Mouse (Mus musculus) inflammation-experienced regulatory T-cells, adult 6 months (primary cell): ENCODE results near the gene Tbx19. TPM values are rescaled to one million over a fixed set of nuclear protein-coding genes. Genes with fewer than 3 reads are reported as not detected.

Experiments
- ATAC-seq: one replicate; pipeline ENCODE4 v1.8.0; 2017
- polyA plus RNA-seq, 3 experiments: library from polyadenylated mRNA; unstranded; fragments of 100-300 nt; shearing (Covaris generic); gene quantifications; one replicate each; pipeline ENCODE4 v1.2.1; 2017

The Tbx19 gene
- not detected for polyA plus RNA-seq

DNA sequence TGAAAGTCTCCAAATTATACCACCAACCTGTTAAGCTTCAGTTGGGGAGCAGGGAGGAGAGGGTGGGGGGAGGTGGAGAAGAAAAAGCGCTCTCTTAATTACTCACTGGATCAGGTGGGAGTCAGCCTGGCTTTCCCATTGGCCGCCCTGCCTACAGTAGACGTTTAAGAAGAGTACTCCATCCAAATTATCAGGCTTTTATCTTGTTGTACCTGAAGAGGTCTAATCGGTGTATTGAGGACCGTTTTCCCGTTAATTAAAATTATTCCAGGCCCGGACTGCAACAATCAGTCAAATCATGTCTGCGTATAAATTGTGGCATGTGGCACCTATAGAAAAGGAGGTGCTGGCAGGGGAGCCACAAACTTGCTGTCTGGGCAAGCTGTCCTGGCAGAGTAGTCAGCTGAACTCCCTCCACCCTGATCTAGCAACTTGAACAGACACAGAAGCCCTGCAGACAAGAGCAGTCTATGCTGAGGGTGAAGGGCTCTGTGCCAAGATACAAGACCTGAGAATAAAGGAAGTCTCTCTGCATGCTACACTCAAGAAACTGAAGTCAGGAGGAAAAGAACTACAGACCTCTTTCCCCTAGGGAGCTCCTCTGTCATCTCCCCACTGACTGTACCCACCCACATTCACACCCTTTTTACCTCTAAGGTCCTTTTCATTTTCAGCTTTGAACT, at the start of gene Tbx19:
Gene Tbx19, minus strand, starts transcription at position 51 of the 683 bp plus-strand sequence.
- no peak for ATAC-seq

DNA sequence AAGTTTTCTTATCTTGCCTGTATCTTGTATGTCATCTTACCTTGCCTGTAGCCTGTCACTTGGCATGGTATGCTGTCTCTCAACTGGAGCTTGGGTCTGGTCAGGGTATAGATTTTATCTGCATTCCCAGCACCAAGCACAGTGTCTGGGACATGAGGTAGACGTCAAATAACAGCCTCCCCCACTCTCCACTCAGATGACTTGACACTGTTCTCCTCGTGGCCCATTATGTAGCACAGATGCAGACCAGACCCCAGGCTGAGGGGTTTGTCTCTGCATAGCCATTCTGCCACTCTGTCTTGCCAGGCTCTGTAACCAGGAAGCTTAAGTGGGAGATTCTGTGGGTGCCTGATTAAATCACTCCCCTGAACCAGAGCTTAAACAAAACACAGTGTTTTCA, 45.0 kb upstream of the Tbx19 start:
- ATAC-seq: no peak

DNA sequence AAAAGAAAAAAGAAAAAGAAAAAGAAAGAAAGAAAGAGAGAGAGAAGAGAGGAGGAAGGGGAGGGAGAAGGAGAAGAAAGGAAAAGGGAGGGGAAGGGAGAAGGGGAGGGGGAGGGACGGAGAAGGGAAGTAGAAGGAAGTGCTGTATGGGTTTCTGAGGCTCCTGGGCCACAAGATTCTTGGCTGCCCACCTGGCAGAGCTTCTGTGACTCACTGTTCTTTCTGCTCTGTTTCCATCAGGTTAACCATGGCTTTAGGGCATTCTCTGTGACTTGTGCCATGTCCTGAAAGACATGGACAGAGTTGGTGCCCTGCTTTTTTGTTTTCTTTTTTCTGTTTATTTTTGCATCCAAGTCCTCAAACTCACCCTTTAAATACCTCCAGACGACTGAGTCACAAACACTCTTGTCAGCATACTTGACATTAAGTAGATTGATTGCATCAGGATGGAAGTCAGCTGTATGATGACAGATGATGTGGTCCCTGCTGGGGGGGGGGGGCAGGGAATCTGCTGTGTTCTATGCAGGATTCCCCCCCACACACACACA, 43.0 kb upstream of the Tbx19 start:
- no peak for ATAC-seq

DNA sequence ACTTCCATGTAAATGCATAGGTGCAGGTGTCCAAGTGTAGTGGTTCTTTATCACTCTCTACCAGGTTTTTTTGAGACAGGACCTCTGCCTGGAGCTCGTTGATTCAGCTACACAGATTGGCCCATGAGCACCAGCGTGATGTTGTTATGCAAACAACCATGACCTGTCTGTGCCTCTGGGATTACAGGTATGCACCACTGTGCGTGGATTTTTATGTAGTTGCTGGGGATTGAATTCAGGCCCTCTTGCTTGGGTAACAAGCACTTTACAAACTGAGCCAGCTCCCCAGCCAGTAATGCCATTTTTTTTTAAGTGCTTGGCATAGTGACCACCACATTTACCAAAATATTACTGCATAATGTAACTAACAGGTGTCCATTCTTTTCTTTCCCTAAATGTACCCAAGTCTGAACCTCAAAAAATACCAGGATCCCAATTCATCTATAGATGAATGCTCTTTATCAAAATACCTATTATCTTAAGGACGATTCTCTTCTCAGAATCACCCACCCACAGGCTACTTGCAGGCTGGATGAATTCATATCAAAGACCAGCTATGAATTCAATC, 41.0 kb upstream of the Tbx19 start:
- no peak for ATAC-seq

DNA sequence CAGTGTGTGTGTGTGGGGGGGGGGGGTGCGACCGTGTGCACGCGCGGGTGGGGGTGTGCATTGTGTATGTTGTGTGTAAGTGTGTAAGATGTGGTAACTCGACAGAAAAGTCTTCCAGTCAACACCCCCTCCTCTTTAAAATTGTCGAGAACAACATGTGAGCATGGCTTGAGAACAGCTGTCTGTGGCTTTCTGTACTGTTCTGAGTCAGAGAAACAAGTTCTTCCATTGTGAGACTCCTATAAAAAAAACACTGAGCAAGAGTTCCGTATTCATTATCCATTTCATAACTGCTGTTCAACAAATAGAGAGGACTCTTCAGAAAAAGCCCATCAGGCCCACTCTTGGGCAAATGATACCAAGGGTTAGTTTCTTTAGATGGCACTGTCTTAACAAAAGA, 40.2 kb upstream of the Tbx19 start:
- peak; percentile 54 for ATAC-seq

DNA sequence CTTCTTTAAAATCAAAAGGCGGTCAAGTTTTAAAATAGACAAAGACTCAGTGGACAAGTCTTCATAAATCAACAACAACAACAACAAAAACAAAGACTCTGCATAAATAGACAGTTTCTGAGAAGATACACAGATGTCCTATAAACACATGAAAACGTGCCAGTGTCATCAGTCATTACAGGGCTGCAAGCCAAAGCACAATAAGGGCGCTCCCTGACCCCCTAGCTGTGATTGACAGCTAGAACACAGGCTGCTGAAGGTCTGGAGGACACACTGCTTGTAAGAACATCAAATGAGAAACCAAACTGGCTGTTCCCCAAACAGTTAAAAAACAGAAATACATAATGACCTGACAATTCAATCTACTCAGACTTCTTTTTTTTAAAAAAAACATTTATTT, 39.1 kb upstream of the Tbx19 start:
- ATAC-seq: no peak

DNA sequence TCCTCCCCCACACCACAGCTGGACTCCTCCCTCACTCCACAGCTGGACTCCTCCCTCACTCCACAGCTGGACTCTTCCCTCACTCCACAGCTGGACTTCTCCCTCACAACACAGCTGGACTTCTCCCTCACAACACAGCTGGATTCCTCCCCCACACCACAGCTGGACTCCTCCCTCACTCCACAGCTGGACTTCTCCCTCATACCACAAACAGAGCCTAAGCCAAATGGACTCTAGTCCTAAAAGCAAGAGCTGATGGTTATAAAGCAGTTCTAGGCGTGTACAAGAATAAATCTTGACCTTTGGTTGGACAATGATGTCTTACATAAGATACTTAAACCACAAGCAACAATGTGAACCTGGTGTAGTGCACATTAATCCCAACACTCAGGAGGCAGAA, 38.4 kb upstream of the Tbx19 start:
- ATAC-seq: no peak

DNA sequence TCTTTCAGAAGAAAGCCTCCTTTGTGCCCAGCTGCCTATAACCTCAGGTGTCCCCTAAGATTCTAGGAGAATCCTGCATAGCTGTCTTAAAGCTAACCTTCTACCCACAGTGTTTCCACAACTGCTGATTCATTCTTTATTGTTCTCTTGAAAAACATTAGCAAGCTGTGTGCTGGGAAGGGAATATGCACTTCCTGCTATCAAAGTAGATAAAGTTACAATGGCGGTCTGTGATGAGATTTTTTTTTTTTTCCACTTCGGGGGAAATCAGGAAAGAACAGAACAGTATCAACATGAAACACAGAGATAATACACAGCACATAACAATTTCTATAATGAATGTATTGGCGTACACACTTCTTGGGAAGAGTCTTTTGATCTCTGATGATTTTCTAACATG, 37.3 kb upstream of the Tbx19 start:
- no peak for ATAC-seq

DNA sequence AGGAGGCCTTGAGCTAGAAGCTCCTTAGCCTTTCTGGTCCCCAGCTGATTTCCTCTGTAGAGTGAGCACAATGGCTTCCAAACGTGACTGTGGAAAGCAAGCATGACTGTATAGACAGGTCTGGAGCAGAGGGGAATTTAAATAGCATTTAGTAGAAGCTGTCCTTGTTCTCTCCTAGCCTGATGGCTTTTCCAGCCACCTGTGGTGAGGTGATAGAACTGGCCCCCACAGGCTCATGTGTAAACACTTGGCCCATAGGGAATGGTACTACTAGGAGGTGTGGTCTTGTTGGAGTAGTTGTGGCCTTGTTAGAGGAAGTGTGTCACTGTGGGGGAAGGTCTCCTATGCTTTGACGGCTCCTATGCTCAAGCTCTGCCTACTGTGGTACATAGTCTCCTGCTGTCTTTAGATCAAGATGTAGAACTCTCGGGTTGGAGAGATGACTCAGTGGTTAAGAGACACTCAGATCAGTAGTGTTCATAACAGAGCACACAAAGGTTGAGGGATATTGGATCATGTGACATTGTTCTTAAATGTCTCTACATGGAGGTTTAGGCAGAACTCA, 34.9 kb upstream of the Tbx19 start:
- ATAC-seq: no peak

DNA sequence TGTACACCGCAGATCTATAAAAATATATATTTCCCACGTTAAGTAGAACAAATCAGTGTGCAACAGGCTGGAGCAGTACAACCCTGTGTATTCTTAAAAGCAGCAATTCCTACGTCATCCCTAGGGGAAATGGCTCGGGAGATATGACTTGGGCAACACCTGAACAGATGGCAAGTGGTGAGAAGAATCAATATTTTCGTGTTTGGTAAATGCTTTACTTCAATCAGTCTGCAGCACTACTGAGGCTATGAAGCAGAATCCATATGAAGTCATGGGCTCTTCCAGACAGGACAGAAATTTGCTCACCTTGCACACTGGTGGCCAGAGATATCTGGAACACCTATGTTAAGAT, 34.1 kb upstream of the Tbx19 start:
- peak; percentile 22 for ATAC-seq

DNA sequence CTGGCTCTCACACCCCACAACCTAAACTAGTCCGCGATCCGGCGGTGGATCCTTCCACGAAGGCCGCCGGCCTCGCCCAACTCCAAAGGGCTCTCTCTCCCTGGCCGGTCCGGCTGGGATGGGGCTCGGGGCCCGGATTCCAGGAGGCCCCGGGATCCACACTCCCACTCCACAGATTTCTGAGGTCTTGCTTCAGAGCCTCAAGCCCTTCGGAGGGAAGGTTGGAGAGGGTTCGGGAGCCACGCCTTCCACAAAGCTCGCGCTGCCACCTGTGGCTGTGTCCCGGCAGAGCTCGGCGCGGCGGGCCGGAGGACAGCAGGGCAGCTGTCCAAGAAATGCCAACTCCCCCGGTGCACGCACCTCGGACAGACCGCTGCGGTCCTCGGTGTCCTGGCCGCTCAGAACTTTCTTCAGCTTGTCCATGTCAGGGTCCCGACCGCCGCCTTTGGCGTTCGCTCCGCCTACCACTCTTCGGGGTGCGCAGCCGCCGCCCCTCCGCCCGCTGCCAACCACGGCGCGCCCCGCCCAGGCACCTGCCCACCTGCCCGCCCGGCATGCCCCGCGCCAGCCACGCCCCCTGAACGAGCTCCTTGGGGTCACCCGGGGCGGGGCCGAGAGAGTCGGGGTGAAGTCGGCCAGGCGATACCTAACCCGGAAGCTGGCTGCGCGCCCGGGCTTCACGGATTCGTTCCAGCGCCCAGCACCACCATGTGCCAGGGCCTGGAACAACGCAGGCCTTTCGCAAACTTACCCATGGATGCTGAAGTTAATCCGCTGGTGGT, 33.5 kb upstream of the Tbx19 start, which contains the start of gene Sft2d2:
Gene Sft2d2, minus strand, starts transcription at position 559 of the 782 bp plus-strand sequence.
- ATAC-seq: peak; percentile 88

DNA sequence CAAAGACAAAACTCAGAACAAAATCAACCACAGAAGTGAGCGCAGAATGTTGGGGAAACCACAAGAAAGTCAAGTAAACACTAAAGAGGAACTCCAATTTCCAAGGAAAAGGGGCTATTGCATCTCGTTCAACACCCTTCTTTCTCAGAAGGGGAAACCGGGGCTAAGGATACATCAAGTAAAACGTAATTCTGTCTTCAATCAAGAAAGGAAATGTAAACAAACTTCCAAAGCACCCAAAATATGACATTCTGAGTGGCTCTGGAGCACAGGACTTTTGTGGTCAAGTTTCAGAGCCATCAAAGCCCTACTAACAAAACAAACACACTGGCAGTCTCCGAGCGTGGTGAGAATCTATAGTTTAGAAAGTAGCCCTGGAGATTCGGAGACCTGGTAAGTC, 32.9 kb upstream of the Tbx19 start:
- ATAC-seq: no peak

DNA sequence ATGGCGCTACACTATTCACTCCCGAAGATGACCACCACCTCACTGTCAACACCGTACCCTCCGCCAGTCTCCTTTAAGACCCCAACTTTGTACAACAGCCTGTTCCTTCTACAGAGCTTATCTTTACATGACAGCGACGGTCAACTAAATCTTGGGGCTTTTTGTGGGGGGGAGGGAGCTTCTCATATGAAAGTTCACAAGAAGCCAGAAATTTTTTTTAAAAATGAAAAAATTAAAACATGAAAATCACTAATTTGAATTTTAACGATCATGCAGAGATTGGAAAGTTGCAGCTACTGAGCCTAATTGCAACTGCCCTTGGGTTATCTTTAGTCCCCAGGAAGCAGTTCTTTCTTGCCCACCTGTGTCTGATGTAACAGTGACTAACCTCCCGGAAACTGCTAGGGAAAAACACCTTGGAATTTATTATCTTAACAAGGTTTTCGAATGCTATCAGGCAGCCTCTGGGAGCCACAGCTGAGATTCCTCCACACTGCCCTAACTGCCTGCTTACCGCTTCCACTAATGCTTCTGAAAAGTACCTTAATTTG, 32.2 kb upstream of the Tbx19 start:
- ATAC-seq: no peak

DNA sequence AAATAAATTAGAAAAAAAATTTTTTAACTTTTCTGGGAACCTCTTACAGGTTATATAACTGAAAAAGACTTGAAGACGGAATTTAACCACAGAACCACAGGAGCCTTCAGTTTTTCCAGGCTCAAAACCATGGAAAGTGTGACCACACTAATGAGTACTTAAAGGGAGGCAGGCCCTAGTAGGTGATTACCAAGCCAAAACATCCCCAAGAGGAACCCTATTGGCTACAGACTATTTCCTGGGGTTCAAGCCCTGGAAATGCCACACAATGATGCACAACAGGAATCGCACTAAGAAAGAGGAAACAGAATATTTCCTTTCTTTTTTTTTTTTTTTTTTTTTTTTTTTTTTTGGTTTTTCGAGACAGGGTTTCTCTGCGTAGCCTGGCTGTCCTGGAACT, 31.5 kb upstream of the Tbx19 start:
- ATAC-seq: no peak

DNA sequence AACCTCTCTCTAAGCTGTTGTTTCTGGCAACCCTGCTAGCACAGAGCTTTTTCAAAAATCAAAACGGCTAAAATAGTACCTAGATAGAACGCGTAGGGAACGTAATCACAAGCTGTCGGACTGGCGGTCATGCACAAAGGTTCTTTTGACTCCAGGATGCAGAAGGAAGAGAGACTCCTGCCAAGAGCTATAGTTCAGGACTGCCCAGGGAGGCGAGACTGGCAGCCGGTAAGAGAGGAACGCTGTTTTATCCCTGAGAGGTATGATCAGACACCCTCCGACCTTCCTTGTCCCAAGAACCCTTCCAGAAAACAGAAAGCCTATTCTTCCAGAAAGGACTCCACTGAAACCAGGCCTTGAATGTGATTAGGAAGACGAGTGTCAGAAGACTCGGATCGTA, 31.0 kb upstream of the Tbx19 start:
- ATAC-seq: no peak

DNA sequence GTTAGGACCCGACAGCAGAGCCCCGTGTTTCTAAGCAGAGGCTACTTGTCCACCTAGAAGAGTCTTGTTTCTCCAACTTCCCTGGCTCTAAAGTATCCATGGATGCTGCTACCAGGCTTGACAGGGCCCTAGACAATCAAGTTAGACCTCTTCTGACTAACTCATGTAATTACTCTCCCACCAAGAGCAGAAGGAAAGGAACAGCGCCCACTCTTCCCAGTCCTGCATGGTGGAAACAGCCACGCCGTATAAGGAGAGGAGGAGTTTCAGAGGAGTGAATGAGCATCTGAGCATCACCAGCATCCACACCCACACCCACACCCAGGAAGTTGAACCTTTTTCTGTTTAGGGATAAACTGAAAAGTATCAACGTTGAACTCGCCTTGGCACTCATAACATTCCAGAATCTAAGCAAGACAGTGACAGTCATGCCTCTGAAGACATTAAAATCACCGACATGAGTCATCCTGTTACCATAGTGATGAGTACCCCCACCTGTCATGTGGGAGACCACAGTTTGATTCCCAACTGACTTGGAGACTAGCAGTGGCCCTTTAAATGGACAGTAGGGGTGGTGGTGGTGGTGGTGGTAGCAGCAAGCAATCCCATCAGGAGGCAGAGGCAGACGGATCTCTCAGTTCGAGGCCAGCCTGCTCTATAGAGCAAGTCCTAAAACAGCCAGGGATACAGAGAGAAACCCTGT, 30.1 kb upstream of the Tbx19 start:
- ATAC-seq: no peak

DNA sequence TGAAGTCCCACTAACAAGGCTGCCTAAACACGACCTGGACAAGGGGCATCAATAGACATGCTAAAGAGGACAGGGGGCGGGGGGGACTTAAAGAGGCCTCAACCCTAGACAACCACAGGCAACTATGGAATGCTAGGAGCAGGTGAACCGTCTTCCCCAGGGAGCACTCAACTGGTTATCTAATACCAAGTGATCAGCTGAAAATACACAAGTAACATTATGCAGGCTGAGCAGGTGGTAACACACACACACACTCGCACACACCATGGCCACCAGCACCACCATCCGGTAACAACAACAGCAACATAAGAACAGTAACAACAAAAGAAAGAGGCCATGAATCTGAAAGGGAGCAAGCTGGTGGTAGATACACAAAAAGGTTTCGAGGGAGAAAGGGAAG, 29.5 kb upstream of the Tbx19 start:
- ATAC-seq: no peak

DNA sequence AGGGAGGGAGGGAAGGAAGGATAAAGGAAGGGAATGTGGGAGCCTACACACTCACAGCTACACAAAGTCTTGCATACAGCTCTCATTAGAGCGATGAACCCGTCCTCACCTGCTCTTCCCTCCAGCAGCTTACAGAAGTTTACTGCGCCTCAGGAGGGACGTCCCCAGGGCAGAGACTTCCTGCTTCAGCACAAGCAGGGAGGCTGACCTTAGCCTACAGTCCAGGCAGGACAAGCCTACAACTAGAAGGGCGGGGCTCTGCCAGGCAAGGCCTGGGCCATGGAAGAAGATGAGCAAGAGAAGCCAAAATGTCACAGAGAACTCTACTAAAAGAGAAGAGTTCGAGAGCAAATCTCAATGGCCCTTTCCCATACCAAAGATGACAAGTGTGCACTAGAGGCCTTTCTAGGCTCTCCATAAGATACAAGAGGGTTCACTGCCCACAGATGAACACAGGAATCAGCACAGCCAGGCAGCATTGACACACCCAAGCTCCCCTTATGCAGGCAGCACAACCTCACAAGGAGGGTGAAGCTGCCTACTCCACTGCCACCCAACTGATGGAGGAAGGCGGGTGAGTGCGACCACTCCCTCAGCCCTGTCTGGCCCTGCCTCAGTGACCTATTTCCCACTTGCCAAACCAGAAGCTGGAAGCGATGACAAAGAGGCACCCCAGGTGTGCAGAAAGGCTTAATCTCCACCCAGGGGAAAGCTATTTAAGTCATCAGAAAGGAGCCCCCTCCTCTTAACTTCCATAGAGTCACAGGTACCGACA, 28.4 kb upstream of the Tbx19 start:
- ATAC-seq: peak; percentile 73

DNA sequence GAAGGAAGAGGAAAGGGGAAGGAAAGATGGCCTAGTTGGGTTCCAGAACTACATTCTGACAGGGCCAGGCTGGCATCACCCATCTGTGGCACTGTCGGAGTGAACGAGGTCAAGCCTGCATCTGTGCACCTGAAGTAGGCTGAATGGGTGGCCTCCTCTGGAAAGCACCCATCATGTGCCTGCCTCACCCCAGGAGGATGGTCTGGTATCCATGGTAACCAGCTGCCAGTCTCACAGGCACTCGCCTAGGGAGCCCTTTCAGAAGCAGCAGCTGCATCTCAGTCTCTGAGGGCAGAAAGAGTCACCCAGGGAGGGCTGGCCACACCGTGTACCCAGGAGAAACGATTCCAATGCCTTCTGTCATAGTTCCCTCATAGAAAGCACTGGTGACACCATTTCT, 26.8 kb upstream of the Tbx19 start:
- no peak for ATAC-seq

DNA sequence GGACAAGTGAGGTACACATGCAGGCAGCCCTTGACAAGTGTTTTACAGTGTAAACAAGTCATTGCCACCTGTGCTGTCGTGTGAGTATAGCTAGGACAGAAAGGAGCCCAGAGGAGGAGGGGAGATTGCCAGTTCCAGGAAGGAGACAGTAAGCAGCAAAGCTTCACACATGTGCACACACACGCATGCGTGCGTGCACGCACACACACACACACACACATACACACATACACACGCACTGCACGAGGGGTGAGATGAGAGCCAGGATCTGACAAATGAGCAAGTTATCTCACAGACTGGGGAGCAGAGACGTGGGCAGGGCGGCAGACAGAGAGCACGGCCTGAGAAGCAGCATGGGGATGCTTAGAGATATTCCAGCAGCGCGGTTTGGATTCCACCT, 25.9 kb upstream of the Tbx19 start:
- ATAC-seq: no peak

DNA sequence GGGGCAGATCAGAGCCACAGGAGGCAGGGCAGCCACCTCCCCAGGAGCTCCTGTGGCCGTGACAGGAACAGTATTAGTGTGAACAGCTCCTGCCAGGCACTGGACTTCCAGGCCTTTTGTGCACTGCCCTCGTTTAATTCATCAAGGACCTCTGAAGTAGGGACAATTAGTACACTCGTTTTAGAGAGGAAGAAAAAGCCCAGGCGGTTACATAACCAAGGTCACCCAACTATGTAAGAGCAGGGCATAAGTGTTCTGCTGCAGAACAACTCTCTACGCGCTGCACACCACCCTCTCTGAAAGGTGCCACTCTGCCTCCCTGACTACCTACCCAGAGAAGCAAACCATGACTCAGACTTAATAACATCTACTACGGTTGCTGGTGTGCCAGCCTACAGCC, 24.5 kb upstream of the Tbx19 start:
- no peak for ATAC-seq

DNA sequence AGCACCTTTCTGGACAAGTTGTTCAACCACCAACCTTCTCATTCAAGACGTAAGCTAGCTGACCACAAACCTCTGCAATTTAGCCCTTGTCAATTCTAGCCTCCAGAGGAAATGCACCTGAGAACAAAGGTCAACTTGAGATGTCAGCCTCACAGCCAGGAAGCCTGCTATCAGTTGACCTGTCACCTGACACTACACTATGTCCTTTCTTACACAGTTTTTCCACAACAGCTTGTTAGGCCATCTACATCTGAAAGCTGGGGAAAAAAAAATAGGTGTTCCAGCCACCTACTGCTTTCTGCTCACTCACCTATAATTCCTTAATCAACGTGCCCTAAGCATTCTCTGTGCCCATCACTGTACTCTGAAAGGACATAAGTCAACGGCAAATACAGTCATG, 23.6 kb upstream of the Tbx19 start:
- no peak for ATAC-seq
